Mouse (Mus musculus) thymus, adult 2 months (tissue): ENCODE measurements around the gene Alg2. TPM values are rescaled to one million over a fixed set of nuclear protein-coding genes. Genes with fewer than 3 reads are reported as not detected.

Source experiments
- DNase-seq: peaks from one replicate; pipeline ENCODE4 v3.0.0; 2021
- H3K27ac ChIP-seq: fragments of 200-500 bp; 2 replicates; pipeline ENCODE4 v1.5.1; 2012; ENCODE audit warnings: low read length, control low read depth; ENCODE audit not compliant: control insufficient read depth, insufficient read depth
- H3K27me3 ChIP-seq: fragments of 200-500 bp; 2 replicates; pipeline ENCODE4 v1.6.1; 2012; ENCODE audit warnings: mild to moderate bottlenecking, low read length, moderate library complexity, mixed read lengths; ENCODE audit not compliant: control insufficient read depth, insufficient read depth
- H3K36me3 ChIP-seq: fragments of 200-500 bp; 2 replicates; pipeline ENCODE4 v1.6.1; 2012; ENCODE audit warnings: mild to moderate bottlenecking, low read length, moderate library complexity; ENCODE audit not compliant: control insufficient read depth, insufficient read depth
- H3K4me1 ChIP-seq: fragments of 200-500 bp; replicated peaks from 2 replicates; pipeline ENCODE4 v1.6.1; 2012; ENCODE audit warnings: low read length; ENCODE audit not compliant: control insufficient read depth, insufficient read depth
- H3K4me3 ChIP-seq: fragments of 200-500 bp; 2 replicates; pipeline ENCODE4 v1.5.1; 2012; ENCODE audit warnings: mild to moderate bottlenecking, low read length, control low read depth, moderate library complexity; ENCODE audit not compliant: control insufficient read depth, insufficient read depth
- CTCF ChIP-seq: fragments of 200-500 bp; IDR thresholded peaks from 2 replicates; pipeline ENCODE4 v1.5.1; 2012; ENCODE audit warnings: mild to moderate bottlenecking, control low read depth, low read length, moderate library complexity, borderline replicate concordance; ENCODE audit not compliant: control insufficient read depth, poor library complexity, insufficient read depth; ENCODE audit errors: extremely low read depth
- POLR2A ChIP-seq: fragments of 200-500 bp; IDR thresholded peaks from 2 replicates; pipeline ENCODE4 v1.6.1; 2012; ENCODE audit warnings: mild to moderate bottlenecking, low read length, control low read depth, moderate library complexity; ENCODE audit not compliant: control insufficient read depth, poor library complexity, insufficient read depth; ENCODE audit errors: extremely low read depth
- WGBS: fragments of 180-500 bp; shearing (Covaris S2); methylation state at CpG from one replicate; pipeline ENCODE4 v1.1.7; 2018; 5-methylcytosine and 5-hydroxymethylcytosine counted together
- polyA plus RNA-seq: library from polyadenylated mRNA; depleted of rRNA; stranded (reverse); fragments of >200 nt; gene quantifications from 2 replicates; pipeline ENCODE4 v1.2.3, GENCODE M21; 2012

Gene Alg2
- polyA plus RNA-seq, 1 experiment, result 37.2 TPM

DNA sequence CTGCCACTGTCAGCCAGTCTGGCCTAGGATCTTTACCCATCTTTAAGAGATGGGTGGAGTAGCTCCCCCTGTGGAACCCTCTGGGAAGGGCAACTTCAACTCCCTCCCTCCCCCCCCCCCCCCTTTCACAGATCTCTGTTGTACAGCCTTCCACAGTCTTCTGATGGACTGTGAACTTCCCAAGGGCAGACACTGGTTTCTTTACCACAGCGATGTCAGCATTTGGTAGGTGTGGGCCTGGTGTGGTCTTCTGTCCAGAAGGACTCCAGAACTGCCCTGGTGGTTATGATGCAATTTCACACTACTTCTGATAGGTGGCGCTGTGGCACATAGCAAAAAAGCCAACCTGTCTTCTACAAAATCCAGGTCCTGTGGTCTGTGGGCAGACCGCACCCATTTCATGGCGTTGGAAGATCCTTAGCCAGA, 28.4 kb upstream of the Alg2 start:
- Histone ChIP-seq H3K27me3 (no peaks in the 10 kb centered on the region), H3K4me3 (no peak overlapping the region), H3K36me3 (no peaks in the 10 kb centered on the region), H3K4me1 (no peaks in the 10 kb centered on the region), H3K27ac (no peak overlapping the region)
- peak; percentile 44 for DNase-seq
- TF ChIP-seq POLR2A, result no peak
- TF ChIP-seq CTCF, result peak; percentile 52; the same call in 1 of the 2 replicates
- WGBS, result 17% methylated on average over 4 of the region's 4 CpGs

DNA sequence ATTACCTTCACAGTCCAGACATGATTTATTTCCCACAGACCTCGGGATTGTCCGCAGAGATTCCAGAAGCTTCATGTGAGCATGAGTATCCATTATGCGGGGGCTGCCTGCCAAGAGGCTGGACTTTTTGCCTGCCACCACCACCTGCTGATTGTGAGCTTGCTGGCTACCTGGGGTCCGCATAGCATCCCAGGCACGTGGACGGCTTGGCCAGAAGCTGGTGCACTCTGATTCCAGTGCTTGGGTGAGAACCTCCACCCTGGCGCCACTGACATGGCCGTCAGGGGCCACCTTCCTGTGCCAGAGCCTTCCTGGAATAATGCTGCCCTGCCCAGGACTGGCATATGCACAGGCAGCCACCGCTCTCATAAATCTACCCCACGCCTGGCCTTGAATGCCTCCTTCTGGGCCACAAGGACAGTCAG, 25.0 kb upstream of the Alg2 start:
- no peak overlapping the region for H3K27ac ChIP-seq
- no peak for DNase-seq
- H3K36me3 ChIP-seq, result no peaks in the 10 kb centered on the region
- 91% methylated on average over 10 of the region's 10 CpGs for WGBS
- peaks cover 10% of the 10 kb centered on the region for H3K4me1 ChIP-seq
- H3K27me3 ChIP-seq, result no peaks in the 10 kb centered on the region
- H3K4me3 ChIP-seq, result no peak overlapping the region
- no peak for TF ChIP-seq POLR2A
- no peak for TF ChIP-seq CTCF

DNA sequence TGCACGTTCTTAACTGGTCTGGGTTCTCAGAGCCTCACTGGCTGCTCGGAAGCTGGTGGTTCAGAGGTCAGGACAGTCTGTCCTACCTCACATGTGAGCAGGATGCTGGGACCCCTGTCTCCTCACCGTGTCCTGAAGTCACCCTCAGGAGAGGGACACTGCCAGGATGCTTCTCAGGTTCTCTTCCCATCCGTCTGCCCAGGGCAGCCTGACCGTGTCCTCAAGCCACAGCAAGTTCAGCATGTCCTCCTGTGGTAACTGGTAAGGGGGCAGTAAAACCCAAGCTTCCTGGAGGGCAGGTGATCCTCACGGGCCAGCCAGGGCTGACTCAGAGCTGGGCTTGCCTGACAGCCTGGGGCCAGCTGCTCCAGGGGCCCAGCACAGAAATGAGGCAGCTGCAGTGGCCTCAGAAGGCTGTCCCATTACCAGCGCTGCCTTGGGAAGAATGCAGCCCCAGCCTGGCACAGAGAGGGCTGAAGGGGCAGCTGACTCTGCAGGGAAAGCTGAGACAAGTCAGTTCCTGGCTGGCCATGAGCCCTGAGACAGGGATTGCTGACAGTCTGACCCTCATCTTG, 23.8 kb upstream of the Alg2 start:
- 65% methylated on average over 7 of the region's 7 CpGs for WGBS
- peaks cover 10% of the 10 kb centered on the region for H3K4me1 ChIP-seq
- DNase-seq, result no peak
- no peak overlapping the region for H3K4me3 ChIP-seq
- TF ChIP-seq POLR2A, result no peak
- TF ChIP-seq CTCF, result no peak
- H3K27ac ChIP-seq, result no peak overlapping the region
- H3K36me3 ChIP-seq, result no peaks in the 10 kb centered on the region
- H3K27me3 ChIP-seq, result no peaks in the 10 kb centered on the region

DNA sequence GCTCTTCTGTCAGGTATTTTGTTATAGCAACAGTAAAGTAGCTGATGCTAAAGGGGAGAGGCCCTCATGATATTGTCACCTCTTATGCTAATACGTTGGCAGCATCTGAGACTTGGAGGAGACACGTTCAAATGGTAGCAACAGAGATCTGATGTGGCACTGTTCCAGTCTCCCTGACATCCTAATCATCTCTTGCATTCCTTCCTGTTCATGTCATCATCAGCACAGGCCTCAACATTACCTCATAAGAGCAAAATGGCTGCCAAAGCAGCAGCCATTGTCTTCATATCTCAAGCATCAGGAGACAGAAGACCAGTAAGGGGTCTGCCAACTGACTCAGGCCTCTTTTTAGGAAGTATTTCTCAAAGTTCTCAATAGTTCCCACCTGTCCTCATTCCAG, 20.6 kb upstream of the Alg2 start:
- 91% methylated on average over 2 of the region's 2 CpGs for whole genome bisulfite sequencing
- peaks cover 10% of the 10 kb centered on the region for H3K4me1 ChIP-seq

DNA sequence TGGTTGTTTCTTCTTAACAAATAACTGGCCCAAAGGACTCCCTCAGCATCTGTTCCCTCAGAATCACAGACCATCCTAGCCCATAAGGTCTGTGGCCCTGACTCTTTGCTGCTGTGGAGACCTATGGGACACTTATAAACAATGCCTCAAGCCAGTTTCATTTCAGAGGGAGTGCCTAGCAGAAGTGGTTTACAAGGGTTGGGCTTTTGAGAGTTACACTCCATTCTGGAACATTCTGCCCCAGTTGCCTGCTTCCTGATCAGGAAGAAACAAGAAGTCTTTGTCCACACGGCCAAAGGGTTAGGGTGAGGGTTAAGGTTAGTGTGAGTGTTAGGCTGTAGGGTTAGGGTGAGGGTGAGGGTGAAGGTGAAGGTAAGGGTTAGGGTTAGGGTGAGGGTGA, 20.0 kb upstream of the Alg2 start:
- no peak for TF ChIP-seq CTCF
- no peak for TF ChIP-seq POLR2A
- WGBS, result 73% methylated on average over 1 of the region's 1 CpGs
- no peak for DNase-seq
- H3K4me3 ChIP-seq, result no peak overlapping the region
- peaks cover 10% of the 10 kb centered on the region for H3K4me1 ChIP-seq
- H3K27me3 ChIP-seq, result no peaks in the 10 kb centered on the region
- H3K36me3 ChIP-seq, result no peaks in the 10 kb centered on the region
- no peak overlapping the region for H3K27ac ChIP-seq

More for the DNA sequence above, 20.6 kb upstream of the Alg2 start:
- Histone ChIP-seq H3K4me3 (no peak overlapping the region), H3K27ac (no peak overlapping the region), H3K27me3 (no peaks in the 10 kb centered on the region), H3K36me3 (no peaks in the 10 kb centered on the region)
- TF ChIP-seq CTCF, result no peak
- no peak for TF ChIP-seq POLR2A
- DNase-seq, result no peak

DNA sequence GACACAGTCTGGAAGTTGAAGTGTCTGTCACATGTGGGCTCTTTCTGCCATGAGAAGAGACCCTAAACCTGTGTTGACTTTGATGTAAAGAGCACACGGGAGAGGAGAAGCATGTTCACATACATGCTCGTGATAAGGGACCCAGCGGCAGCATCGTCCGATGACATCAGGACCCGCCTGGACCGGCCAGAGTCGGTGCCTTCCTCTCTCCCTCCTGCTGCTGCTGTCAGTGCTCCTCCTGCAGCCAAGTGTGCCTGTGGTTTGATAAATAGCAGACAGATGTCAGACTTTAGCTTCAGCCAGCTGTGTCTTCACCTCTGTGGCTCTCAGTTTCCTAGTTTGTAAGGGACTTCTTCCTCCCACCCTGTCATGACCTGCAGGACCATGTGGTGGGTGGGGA, 19.3 kb upstream of the Alg2 start:
- Histone ChIP-seq H3K36me3 (no peaks in the 10 kb centered on the region), H3K4me3 (no peak overlapping the region), H3K27me3 (no peaks in the 10 kb centered on the region), H3K27ac (no peak overlapping the region), H3K4me1 (peaks cover 10% of the 10 kb centered on the region)
- no peak for DNase-seq
- TF ChIP-seq CTCF (no peak), POLR2A (no peak)
- WGBS, result 84% methylated on average over 8 of the region's 8 CpGs

DNA sequence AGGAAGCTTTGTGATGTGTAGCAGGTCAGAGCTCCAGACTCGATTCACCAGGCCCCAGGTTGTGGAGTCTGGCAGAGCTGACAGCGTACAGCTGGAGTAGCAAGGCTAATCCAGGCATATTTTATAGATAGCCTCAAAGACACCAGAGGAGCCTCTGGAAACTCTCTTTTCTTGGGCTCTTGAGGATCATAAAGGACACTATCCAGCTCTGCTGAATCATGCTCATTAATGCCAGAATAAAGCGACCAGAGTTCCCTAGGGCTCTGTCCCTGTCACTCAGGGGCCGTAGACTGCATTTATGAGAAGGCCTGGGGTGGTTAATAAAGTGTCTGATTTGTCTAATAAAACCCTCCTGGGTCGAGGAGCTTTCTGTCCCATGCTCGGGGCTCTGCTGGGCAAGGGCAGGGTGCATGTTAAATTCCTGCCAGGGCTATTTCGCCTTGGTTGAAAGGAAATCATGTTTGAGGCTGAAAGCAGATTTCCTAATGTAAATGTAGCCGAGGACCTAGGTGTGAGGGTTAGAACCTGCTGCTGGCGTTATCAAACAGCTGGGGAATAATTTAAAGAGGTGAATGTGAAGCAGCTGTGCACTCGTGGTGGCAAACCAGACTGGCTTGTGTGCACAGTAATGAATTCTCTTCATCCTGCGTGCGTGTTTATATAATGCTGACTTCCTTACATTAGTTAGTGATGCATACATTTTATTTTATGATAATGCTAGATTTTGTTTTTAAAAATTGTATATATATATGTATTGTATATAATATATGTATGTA, 18.4 kb upstream of the Alg2 start:
- H3K27ac ChIP-seq, result no peak overlapping the region
- no peaks in the 10 kb centered on the region for H3K36me3 ChIP-seq
- 86% methylated on average over 12 of the region's 12 CpGs for WGBS
- TF ChIP-seq CTCF (no peak), POLR2A (no peak)
- DNase-seq, result no peak
- peaks cover 10% of the 10 kb centered on the region for H3K4me1 ChIP-seq
- no peaks in the 10 kb centered on the region for H3K27me3 ChIP-seq
- no peak overlapping the region for H3K4me3 ChIP-seq
